Mouse (Mus musculus) kidney, postnatal 0 days (tissue): ENCODE measurements around the gene Slc9a9. TPM values are rescaled to one million over a fixed set of nuclear protein-coding genes. Genes with fewer than 3 reads are reported as not detected.

Experiments used
- ATAC-seq: fragments of 200-750 bp; cut with Nextera tagmentation; replicated peaks from 2 replicates; pipeline ENCODE4 v1.8.0; 2017; ENCODE audit warnings: low read depth, moderate number of reproducible peaks, moderate TSS enrichment, moderate library complexity; ENCODE audit not compliant: low FRiP score
- DNase-seq: peaks from one replicate; pipeline ENCODE4 v3.0.0-alpha.2; 2016; ENCODE audit warnings: low spot score
- H3K27ac ChIP-seq: fragments of 300-500 bp; sonication (generic); 2 replicates; pipeline ENCODE4 v1.5.1; 2014; ENCODE audit warnings: mild to moderate bottlenecking
- H3K27me3 ChIP-seq: fragments of 300-500 bp; sonication (generic); 2 replicates; pipeline ENCODE4 v1.6.1; 2014; ENCODE audit warnings: low read length, mixed read lengths; ENCODE audit not compliant: insufficient read depth
- H3K36me3 ChIP-seq: fragments of 300-500 bp; sonication (generic); 2 replicates; pipeline ENCODE4 v1.6.1; 2014; ENCODE audit warnings: low read length, mixed read lengths; ENCODE audit not compliant: insufficient read depth
- H3K4me1 ChIP-seq: fragments of 300-500 bp; sonication (generic); replicated peaks from 2 replicates; pipeline ENCODE4 v1.6.1; 2014; ENCODE audit warnings: antibody characterized with exemption, low read length, mixed read lengths; ENCODE audit not compliant: insufficient read depth
- H3K4me2 ChIP-seq: fragments of 300-500 bp; sonication (generic); 2 replicates; pipeline ENCODE4 v1.6.1; 2014; ENCODE audit warnings: mild to moderate bottlenecking, low read length, moderate library complexity, mixed read lengths
- H3K4me3 ChIP-seq: fragments of 300-500 bp; sonication (generic); replicated peaks from 2 replicates; pipeline ENCODE4 v1.5.1; 2014; ENCODE audit warnings: low read depth, low read length
- H3K9ac ChIP-seq: fragments of 300-500 bp; sonication (generic); 2 replicates; pipeline ENCODE4 v1.6.1; 2014; ENCODE audit warnings: low read depth, low read length
- H3K9me3 ChIP-seq: fragments of 300-500 bp; sonication (generic); replicated peaks from 2 replicates; pipeline ENCODE4 v1.6.1; 2016; ENCODE audit warnings: low read length, inconsistent platforms, mixed read lengths
- CTCF ChIP-seq: IDR thresholded peaks from 2 replicates; pipeline ENCODE4 v1.5.1; 2016; ENCODE audit warnings: antibody characterized with exemption, low read depth, mild to moderate bottlenecking, moderate library complexity
- WGBS: fragments of 180-500 bp; shearing (Covaris S2); extraction: QIAGEN DNeasy Blood & Tissue Kit; methylation state at CpG from one replicate; pipeline ENCODE4 v1.1.7; 2014; 5-methylcytosine and 5-hydroxymethylcytosine counted together
- polyA plus RNA-seq: library from polyadenylated mRNA; unstranded; fragments of >200 nt; fragmentation: Nextera tagmentation; extraction: Ambion mirVana; gene quantifications from 2 replicates; pipeline ENCODE4 v1.2.1, GENCODE M21; 2015

Slc9a9 gene
- polyA plus RNA-seq, 1 experiment from 2014 or later, result 2.6 TPM

GRCm38 (mm10) chr9:94882517-94882916, 212.8 kb downstream of the Slc9a9 start:
- Histone ChIP-seq H3K4me3 (no peak overlapping the region), H3K9me3 (no peaks in the 10 kb centered on the region), H3K36me3 (no peaks in the 10 kb centered on the region), H3K4me2 (no peak overlapping the region), H3K4me1 (no peaks in the 10 kb centered on the region), H3K27me3 (no peaks in the 10 kb centered on the region), H3K9ac (no peak overlapping the region), H3K27ac (no peak overlapping the region)
- 91% methylated on average over 3 of the region's 3 CpGs for WGBS
- ATAC-seq (no peak), DNase-seq (no peak)
- TF ChIP-seq CTCF, result no peak

DNA sequence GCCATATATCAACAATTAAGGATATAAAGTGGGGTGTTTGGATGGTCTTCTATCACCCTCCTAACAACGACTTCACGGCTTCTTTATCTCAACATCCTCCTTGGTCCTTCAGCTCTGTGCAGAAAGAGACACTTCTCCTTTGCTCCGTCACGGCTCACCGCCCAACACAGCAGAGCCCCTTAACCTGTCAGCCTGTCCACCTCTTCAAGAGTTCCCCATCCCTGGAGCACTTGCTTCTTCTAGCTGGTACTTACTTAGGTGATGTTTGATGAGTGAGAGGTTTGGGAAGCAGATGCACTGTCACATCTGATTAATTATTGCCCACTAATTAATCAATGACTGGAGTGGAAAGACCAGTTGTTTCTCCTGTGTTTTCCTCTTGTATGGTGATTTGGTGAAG, 213.7 kb downstream of the Slc9a9 start:
- 51% methylated on average over 5 of the region's 5 CpGs for WGBS
- Histone ChIP-seq H3K4me2 (no peak overlapping the region), H3K4me3 (no peak overlapping the region), H3K36me3 (no peaks in the 10 kb centered on the region), H3K9me3 (no peaks in the 10 kb centered on the region), H3K27ac (no peak overlapping the region), H3K9ac (no peak overlapping the region), H3K27me3 (no peaks in the 10 kb centered on the region), H3K4me1 (no peaks in the 10 kb centered on the region)
- DNase-seq, result no peak
- no peak for ATAC-seq
- no peak for TF ChIP-seq CTCF

DNA sequence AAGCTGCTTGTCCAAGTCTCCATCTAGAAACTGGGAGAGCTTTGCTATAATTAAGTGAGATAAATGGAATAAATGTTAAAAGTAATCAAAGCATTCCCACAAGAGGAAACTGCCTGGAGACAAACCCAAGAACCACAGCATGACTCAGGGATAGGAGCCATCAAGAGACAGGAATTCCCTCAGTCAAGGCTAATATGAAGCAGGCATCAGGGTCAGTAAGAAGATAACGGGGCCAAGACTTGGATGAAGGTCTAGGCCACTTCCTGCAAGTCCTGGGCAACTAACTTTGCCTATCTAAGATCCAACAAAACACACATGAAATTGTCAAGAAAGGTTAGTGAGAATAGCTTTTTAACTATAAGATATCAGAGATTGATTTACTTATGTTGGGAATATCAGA, 215.4 kb downstream of the Slc9a9 start:
- no peak overlapping the region for H3K4me2 ChIP-seq
- H3K36me3 ChIP-seq, result no peaks in the 10 kb centered on the region
- no peaks in the 10 kb centered on the region for H3K27me3 ChIP-seq
- ATAC-seq, result no peak
- 61% methylated on average over 1 of the region's 1 CpGs for WGBS
- DNase-seq, result no peak
- H3K9me3 ChIP-seq, result no peaks in the 10 kb centered on the region
- H3K4me3 ChIP-seq, result no peak overlapping the region
- no peak for TF ChIP-seq CTCF
- no peak overlapping the region for H3K9ac ChIP-seq
- H3K27ac ChIP-seq, result no peak overlapping the region
- no peaks in the 10 kb centered on the region for H3K4me1 ChIP-seq

- Histone ChIP-seq H3K4me3 (no peak overlapping the region), H3K4me1 (no peaks in the 10 kb centered on the region), H3K4me2 (no peak overlapping the region), H3K9me3 (no peaks in the 10 kb centered on the region), H3K27ac (no peak overlapping the region), H3K36me3 (no peaks in the 10 kb centered on the region), H3K9ac (no peak overlapping the region), H3K27me3 (no peaks in the 10 kb centered on the region)
- ATAC-seq (no peak), DNase-seq (no peak)
- TF ChIP-seq CTCF, result no peak
Observed at GRCm38 (mm10) chr9:94889647-94890046, 219.9 kb downstream of the Slc9a9 start.

- 85% methylated on average over 5 of the region's 5 CpGs for WGBS
Observed at GRCm38 (mm10) chr9:94895882-94896281, 226.2 kb downstream of the Slc9a9 start.

DNA sequence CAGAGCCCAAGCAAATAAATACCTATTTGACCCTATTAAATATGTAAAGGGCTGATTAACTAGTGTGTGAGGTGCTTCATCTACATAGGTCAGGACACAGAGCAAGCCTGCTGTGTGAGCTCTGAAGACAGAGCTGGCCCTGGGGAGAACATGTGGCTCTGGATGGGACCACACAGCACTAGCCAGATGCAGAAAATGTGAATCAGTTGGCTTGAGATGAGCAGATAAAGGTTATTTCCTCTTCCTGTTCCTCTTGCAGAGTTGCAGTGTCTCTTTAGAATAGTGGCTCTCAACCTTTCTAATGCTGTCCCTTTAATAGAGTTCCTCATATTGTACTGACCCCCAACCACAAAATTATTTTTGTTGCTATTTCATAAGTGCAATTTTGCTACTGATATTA, 234.5 kb downstream of the Slc9a9 start:
- Histone ChIP-seq H3K9ac (no peak overlapping the region), H3K27me3 (no peaks in the 10 kb centered on the region), H3K36me3 (no peaks in the 10 kb centered on the region), H3K4me3 (no peak overlapping the region), H3K4me1 (no peaks in the 10 kb centered on the region), H3K9me3 (no peaks in the 10 kb centered on the region), H3K4me2 (no peak overlapping the region), H3K27ac (no peak overlapping the region)
- no peak for TF ChIP-seq CTCF
- DNase-seq (no peak), ATAC-seq (no peak)

More at GRCm38 (mm10) chr9:94895882-94896281, 226.2 kb downstream of the Slc9a9 start:
- DNase-seq (no peak), ATAC-seq (no peak)
- Histone ChIP-seq H3K36me3 (no peaks in the 10 kb centered on the region), H3K27me3 (no peaks in the 10 kb centered on the region), H3K4me3 (no peak overlapping the region), H3K9ac (no peak overlapping the region), H3K9me3 (no peaks in the 10 kb centered on the region), H3K4me2 (no peak overlapping the region), H3K27ac (no peak overlapping the region), H3K4me1 (no peaks in the 10 kb centered on the region)
- no peak for TF ChIP-seq CTCF

DNA sequence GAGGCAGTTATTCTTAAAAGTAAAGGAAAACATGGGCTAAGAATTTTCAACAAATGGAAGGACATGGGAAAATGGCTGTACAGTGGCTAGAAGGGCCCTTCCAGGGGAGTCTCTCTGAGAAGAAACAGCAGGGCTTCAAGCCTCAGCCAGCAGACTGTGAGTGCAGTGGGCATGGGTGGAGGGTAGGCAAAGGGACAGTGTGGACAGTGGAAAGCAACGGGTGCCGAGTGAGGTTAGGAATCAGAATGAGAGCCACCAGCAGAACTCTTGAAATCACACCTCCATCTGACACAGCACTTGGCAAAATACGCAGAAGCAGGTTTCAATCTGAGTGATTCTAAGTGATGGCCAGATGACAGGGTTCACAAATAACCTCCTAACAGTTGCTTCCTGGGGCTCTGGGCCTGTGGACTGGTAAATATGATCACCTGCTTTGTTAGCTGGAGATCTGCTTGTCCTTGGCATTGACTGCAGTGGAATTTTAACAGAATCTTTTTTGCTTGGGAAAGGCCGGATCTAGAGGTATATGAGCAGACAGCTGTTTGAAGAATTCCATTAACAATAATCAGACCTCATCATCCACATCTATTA, 237.4 kb downstream of the Slc9a9 start:
- H3K36me3 ChIP-seq, result no peaks in the 10 kb centered on the region
- H3K9ac ChIP-seq, result no peak overlapping the region
- H3K4me2 ChIP-seq, result no peak overlapping the region
- no peaks in the 10 kb centered on the region for H3K4me1 ChIP-seq
- no peak for TF ChIP-seq CTCF
- H3K4me3 ChIP-seq, result no peak overlapping the region
- H3K27ac ChIP-seq, result no peak overlapping the region
- no peaks in the 10 kb centered on the region for H3K9me3 ChIP-seq
- 85% methylated on average over 4 of the region's 4 CpGs for WGBS
- ATAC-seq, result no peak
- no peaks in the 10 kb centered on the region for H3K27me3 ChIP-seq
- no peak for DNase-seq
